7 mouse cellular contexts compared by ENCODE assay signal in the genomic region with DNA sequence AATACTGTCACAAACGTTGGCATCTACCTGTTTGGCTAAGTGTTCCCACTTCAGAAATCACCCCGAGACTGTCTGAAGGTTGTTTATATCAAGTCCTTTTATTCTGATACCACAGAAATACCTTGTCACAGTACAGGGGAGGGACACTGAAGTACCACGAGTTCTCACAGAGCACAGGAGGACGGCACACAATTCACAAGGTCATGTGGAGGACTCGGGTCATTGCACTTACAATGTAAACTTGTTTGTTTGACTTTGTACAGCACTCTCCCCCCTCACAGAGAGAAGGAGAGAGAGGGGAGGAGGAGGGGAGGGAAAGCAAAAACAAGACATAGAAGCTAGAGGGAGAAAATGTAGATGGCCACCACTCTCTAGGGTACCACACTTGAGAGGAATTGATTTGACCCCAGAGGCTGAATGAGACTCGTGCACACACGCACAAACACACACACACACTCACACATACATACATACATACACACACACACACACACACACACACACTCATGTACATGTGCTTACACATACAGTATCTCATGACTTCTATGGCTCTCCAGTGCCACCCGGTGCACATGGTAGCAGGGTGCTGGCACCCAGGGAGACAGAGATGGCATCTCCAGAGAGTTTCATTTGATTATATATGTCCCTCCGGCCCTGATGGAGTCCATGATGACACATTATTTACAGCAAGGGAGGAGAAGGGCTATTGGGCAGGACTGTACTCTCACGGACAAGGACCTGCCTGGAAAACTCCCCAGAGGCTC. TPM values are rescaled to one million over a fixed set of nuclear protein-coding genes. Genes with fewer than 3 reads are reported as not detected.
A peak's percentile ranks its signal among the peaks of the same experiment; 100 is the strongest.
DNase-seq lines count a peak whose midpoint lies in the region; ATAC-seq and TF ChIP-seq lines count a peak whose summit lies in the region.

No protein-coding gene starts in this region.

- no peak overlapping the region for H3K4me2 ChIP-seq in kidney, embryonic 14.5 days (replicated peaks; ENCODE audit: low read depth, low read length)
- peak overlapping the region; percentile 96; the same call in 1 of the 2 replicates for H3K4me2 ChIP-seq in embryonic facial prominence, embryonic 14.5 days (ENCODE audit: low read depth, low read length)
- peak overlapping the region; percentile 93 for H3K4me2 ChIP-seq in liver, embryonic 14.5 days (ENCODE audit: low read depth)

- ATAC-seq in kidney, embryonic 14.5 days (ENCODE audit: low FRiP score, low TSS enrichment), result no peak
- ATAC-seq in embryonic facial prominence, embryonic 14.5 days (ENCODE audit: low read depth), result no peak
- ATAC-seq in liver, embryonic 14.5 days (ENCODE audit: insufficient read depth), result no peak

- TF ChIP-seq EP300 in liver, embryonic 14.5 days (IDR thresholded peaks at IDR 0.05; ENCODE audit: low read depth), result no peak

- peaks cover 16% of the 10 kb centered on the region; the same call in 1 of the 2 replicates for H3K4me1 ChIP-seq in kidney, embryonic 14.5 days (ENCODE audit: control insufficient read depth, insufficient read depth, low read length)
- H3K4me1 ChIP-seq in bone marrow, adult 2 months (ENCODE audit: control insufficient read depth, insufficient read depth, low read length), result no peaks in the 10 kb centered on the region; the same call in 1 of the 2 replicates
- H3K4me1 ChIP-seq in embryonic facial prominence, embryonic 14.5 days (ENCODE audit: control insufficient read depth, insufficient read depth, low read length), result no peaks in the 10 kb centered on the region
- H3K4me1 ChIP-seq in liver, embryonic 14.5 days (replicated peaks; ENCODE audit: control insufficient read depth in 2 of 2, insufficient read depth in 2 of 2, low read length in 1 of 2), result peaks cover 25 to 27% of the 10 kb centered on the region in 2 experiments

- no peak for DNase-seq in kidney, postnatal 36 days
- no peak for DNase-seq in embryonic facial prominence, embryonic 14.5 days (ENCODE audit: low spot score)
- DNase-seq in liver, embryonic 14.5 days (ENCODE audit: low read depth in 3 of 3, low spot score in 3 of 3), result no peak
- DNase-seq in thymus, postnatal 4 days, result no peak
- DNase-seq in adipocyte (ENCODE audit: low spot score), result no peak

- TF ChIP-seq CTCF in bone marrow, adult 2 months (IDR thresholded peaks at IDR 0.05; ENCODE audit: control insufficient read depth, insufficient read depth, low read length), result peak; percentile 29; the same call in 1 of the 2 replicates
- TF ChIP-seq CTCF in liver, embryonic 14.5 days (IDR thresholded peaks at IDR 0.05; ENCODE audit: low read depth), result peak; percentile 72

- no peak for TF ChIP-seq POLR2A in bone marrow, adult 2 months (IDR thresholded peaks at IDR 0.05; ENCODE audit: borderline replicate concordance, control insufficient read depth, low read depth, low read length)

- no peaks in the 10 kb centered on the region for H3K9me3 ChIP-seq in kidney, embryonic 14.5 days (ENCODE audit: control insufficient read depth, low read length)
- H3K9me3 ChIP-seq in embryonic facial prominence, embryonic 14.5 days (ENCODE audit: control insufficient read depth, low read length), result no peaks in the 10 kb centered on the region
- H3K9me3 ChIP-seq in liver, embryonic 14.5 days (ENCODE audit: control insufficient read depth, low read length), result no peaks in the 10 kb centered on the region

- 52% methylated on average over 10 of the region's 10 CpGs for WGBS in kidney, embryonic 14.5 days
- WGBS in bone marrow, adult 2 months, result 56% methylated on average over 10 of the region's 10 CpGs
- WGBS in embryonic facial prominence, embryonic 14.5 days, result 56% methylated on average over 10 of the region's 10 CpGs
- 39% methylated on average over 10 of the region's 10 CpGs for WGBS in liver, embryonic 14.5 days (ENCODE audit: insufficient replicate concordance)

- no peak overlapping the region; the same call in 1 of the 2 replicates for H3K4me3 ChIP-seq in kidney, embryonic 14.5 days (ENCODE audit: low read length)
- H3K4me3 ChIP-seq in bone marrow, adult 2 months (replicated peaks; ENCODE audit: control insufficient read depth, low read depth, low read length), result peak overlapping the region; percentile 72
- no peak overlapping the region for H3K4me3 ChIP-seq in embryonic facial prominence, embryonic 14.5 days (ENCODE audit: low read depth, low read length)
- peak overlapping the region; percentile 95 to 98 for H3K4me3 ChIP-seq in liver, embryonic 14.5 days (ENCODE audit: insufficient read depth in 1 of 2, low read depth in 2 of 2, low read length in 2 of 2)

- H3K9ac ChIP-seq in kidney, embryonic 14.5 days (ENCODE audit: low read depth, low read length), result 0 out of 2 replicates have a peak overlapping the region, but pooled peaks have one; percentile 69
- no peak overlapping the region for H3K9ac ChIP-seq in embryonic facial prominence, embryonic 14.5 days (ENCODE audit: low read depth, low read length)
- peak overlapping the region; percentile 85 for H3K9ac ChIP-seq in liver, embryonic 14.5 days (replicated peaks)

- H3K36me3 ChIP-seq in kidney, embryonic 14.5 days (ENCODE audit: control insufficient read depth, insufficient read depth, low read length), result peaks cover 18% of the 10 kb centered on the region
- H3K36me3 ChIP-seq in embryonic facial prominence, embryonic 14.5 days (ENCODE audit: control insufficient read depth, insufficient read depth, low read length), result peaks cover 16% of the 10 kb centered on the region
- peaks cover 19% of the 10 kb centered on the region for H3K36me3 ChIP-seq in liver, embryonic 14.5 days (replicated peaks; ENCODE audit: control insufficient read depth, insufficient read depth, low read depth)

- H3K27ac ChIP-seq in kidney, embryonic 14.5 days (ENCODE audit: low read depth, low read length), result no peak overlapping the region
- H3K27ac ChIP-seq in bone marrow, adult 2 months (ENCODE audit: control insufficient read depth, insufficient read depth, low read depth, low read length, poor library complexity), result peak overlapping the region; percentile 59
- H3K27ac ChIP-seq in embryonic facial prominence, embryonic 14.5 days (replicated peaks; ENCODE audit: low read depth, low read length), result no peak overlapping the region
- H3K27ac ChIP-seq in liver, embryonic 14.5 days, result peak overlapping the region; percentile 96

- no peaks in the 10 kb centered on the region for H3K27me3 ChIP-seq in kidney, embryonic 14.5 days (ENCODE audit: control insufficient read depth, insufficient read depth, low read length)
- no peaks in the 10 kb centered on the region for H3K27me3 ChIP-seq in embryonic facial prominence, embryonic 14.5 days (replicated peaks; ENCODE audit: control insufficient read depth, insufficient read depth, low read length)
- H3K27me3 ChIP-seq in liver, embryonic 14.5 days (ENCODE audit: control insufficient read depth, insufficient read depth, low read length), result no peaks in the 10 kb centered on the region

RNA-seq across cellular contexts. Expression of gene Apeh, which starts 1.7 kb away (rescaled TPM):
- 55.2 and 57.8 TPM in 2 replicates for polyA plus RNA-seq in kidney, embryonic 14.5 days (2014; fragmentation: Nextera tagmentation; extraction: Ambion mirVana)
- polyA plus RNA-seq in bone marrow, adult 2 months (2011; ENCODE audit: insufficient read depth, insufficient read length, low replicate concordance, missing spikeins), result 159 and 206 TPM in 2 replicates
- 39.9 and 48.6 TPM in 2 replicates for polyA plus RNA-seq in embryonic facial prominence, embryonic 14.5 days (2014; fragmentation: Nextera tagmentation; extraction: Ambion mirVana)
- 126 and 150 TPM in 2 replicates for polyA plus RNA-seq in liver, embryonic 14.5 days (2012; rRNA removed)
- polyA plus RNA-seq in liver, embryonic 14.5 days (2014; fragmentation: Nextera tagmentation; extraction: Ambion mirVana), result 153 and 172 TPM in 2 replicates

RNA-seq across cellular contexts. Expression of gene Rnf123, which starts 13.0 kb away (rescaled TPM):
- 20.0 and 30.9 TPM in 2 replicates for polyA plus RNA-seq in kidney, embryonic 14.5 days (2014; fragmentation: Nextera tagmentation; extraction: Ambion mirVana)
- 296 and 393 TPM in 2 replicates for polyA plus RNA-seq in bone marrow, adult 2 months (2011; ENCODE audit: insufficient read depth, insufficient read length, low replicate concordance, missing spikeins)
- polyA plus RNA-seq in embryonic facial prominence, embryonic 14.5 days (2014; fragmentation: Nextera tagmentation; extraction: Ambion mirVana), result 22.9 and 30.2 TPM in 2 replicates
- polyA plus RNA-seq in liver, embryonic 14.5 days (2012; rRNA removed), result 139 and 146 TPM in 2 replicates
- polyA plus RNA-seq in liver, embryonic 14.5 days (2014; fragmentation: Nextera tagmentation; extraction: Ambion mirVana), result 88.2 and 102 TPM in 2 replicates

RNA-seq across cellular contexts. Expression of gene Mst1, which starts 15.9 kb away (rescaled TPM):
- not detected in 2 replicates for polyA plus RNA-seq in kidney, embryonic 14.5 days (2014; fragmentation: Nextera tagmentation; extraction: Ambion mirVana)
- 2.0 and 10.1 TPM in 2 replicates for polyA plus RNA-seq in bone marrow, adult 2 months (2011; ENCODE audit: insufficient read depth, insufficient read length, low replicate concordance, missing spikeins)
- 0.89 and 1.5 TPM in 2 replicates for polyA plus RNA-seq in embryonic facial prominence, embryonic 14.5 days (2014; fragmentation: Nextera tagmentation; extraction: Ambion mirVana)
- 21.0 and 21.3 TPM in 2 replicates for polyA plus RNA-seq in liver, embryonic 14.5 days (2012; rRNA removed)
- 24.1 and 29.7 TPM in 2 replicates for polyA plus RNA-seq in liver, embryonic 14.5 days (2014; fragmentation: Nextera tagmentation; extraction: Ambion mirVana)

RNA-seq across cellular contexts. Expression of gene Amigo3, which starts 43.2 kb away (rescaled TPM):
- polyA plus RNA-seq in kidney, embryonic 14.5 days (2014; fragmentation: Nextera tagmentation; extraction: Ambion mirVana), result 1.6 and 2.1 TPM in 2 replicates
- 1.0 and 1.6 TPM in 2 replicates for polyA plus RNA-seq in bone marrow, adult 2 months (2011; ENCODE audit: insufficient read depth, insufficient read length, low replicate concordance, missing spikeins)
- 4.1 and 4.6 TPM in 2 replicates for polyA plus RNA-seq in embryonic facial prominence, embryonic 14.5 days (2014; fragmentation: Nextera tagmentation; extraction: Ambion mirVana)
- 0.51 and 0.75 TPM in 2 replicates for polyA plus RNA-seq in liver, embryonic 14.5 days (2012; rRNA removed)
- 0.89 and 1.4 TPM in 2 replicates for polyA plus RNA-seq in liver, embryonic 14.5 days (2014; fragmentation: Nextera tagmentation; extraction: Ambion mirVana)

RNA-seq across cellular contexts. Expression of gene Gmppb, which starts 47.1 kb away (rescaled TPM):
- polyA plus RNA-seq in kidney, embryonic 14.5 days (2014; fragmentation: Nextera tagmentation; extraction: Ambion mirVana), result 19.8 and 20.8 TPM in 2 replicates
- polyA plus RNA-seq in bone marrow, adult 2 months (2011; ENCODE audit: insufficient read depth, insufficient read length, low replicate concordance, missing spikeins), result 9.9 and 17.9 TPM in 2 replicates
- polyA plus RNA-seq in embryonic facial prominence, embryonic 14.5 days (2014; fragmentation: Nextera tagmentation; extraction: Ambion mirVana), result 36.6 and 37.0 TPM in 2 replicates
- 6.7 and 12.9 TPM in 2 replicates for polyA plus RNA-seq in liver, embryonic 14.5 days (2012; rRNA removed)
- polyA plus RNA-seq in liver, embryonic 14.5 days (2014; fragmentation: Nextera tagmentation; extraction: Ambion mirVana), result 14.3 and 15.5 TPM in 2 replicates

Comparison
In these comparisons a context has a peak if more than half of its experiments do, and no peak if none do; other contexts are left out.
1. H3K27ac ChIP-seq: peak in bone marrow, adult 2 months (single experiment) and liver, embryonic 14.5 days (single experiment); none in kidney, embryonic 14.5 days (single experiment) and embryonic facial prominence, embryonic 14.5 days (single experiment).
2. H3K4me3 ChIP-seq: peak in bone marrow, adult 2 months (single experiment) and liver, embryonic 14.5 days (2 of 2); none in kidney, embryonic 14.5 days (single experiment) and embryonic facial prominence, embryonic 14.5 days (single experiment).